Mouse (Mus musculus): ENCODE measurements around the gene Tex26. TPM values are rescaled to one million over a fixed set of nuclear protein-coding genes. Genes with fewer than 3 reads are reported as not detected.

Tex26 gene
- polyA plus RNA-seq, 1 experiment from 2014 or later = 0.14 TPM

DNA sequence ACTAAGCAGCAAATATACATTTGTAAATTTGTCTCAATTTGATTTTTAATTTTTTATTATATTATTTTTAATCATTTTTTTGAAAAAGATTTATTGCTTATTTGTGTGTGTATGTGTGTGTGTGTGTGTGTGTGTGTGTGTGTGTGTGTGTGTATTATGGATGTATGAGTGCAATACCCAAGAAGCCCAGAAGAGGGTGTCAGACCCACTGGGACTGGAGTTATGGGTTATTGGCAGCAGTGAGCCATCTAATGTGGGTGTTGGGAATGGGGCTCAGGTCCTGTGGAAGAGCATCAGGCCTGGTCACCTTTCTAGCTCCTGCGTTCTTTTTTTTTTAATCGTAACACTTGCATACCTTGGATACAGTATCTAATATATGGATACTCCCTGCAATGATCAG, 66.6 kb downstream of the Tex26 start:
- H3K27ac ChIP-seq = no peak overlapping the region
- TF ChIP-seq CTCF (IDR thresholded peaks at IDR 0.05; ENCODE audit: low read depth) = no peak
- H3K9ac ChIP-seq (ENCODE audit: low read depth, low read length) = no peak overlapping the region
- 96% methylated on average over 2 of the region's 2 CpGs for WGBS
- no peaks in the 10 kb centered on the region for H3K9me3 ChIP-seq (replicated peaks; ENCODE audit: low read length)
- no peaks in the 10 kb centered on the region for H3K4me1 ChIP-seq (replicated peaks; ENCODE audit: insufficient read depth, low read length)
- no peak overlapping the region for H3K4me2 ChIP-seq (ENCODE audit: low read length)
- H3K27me3 ChIP-seq (ENCODE audit: insufficient read depth, low read length) = no peaks in the 10 kb centered on the region
- no peaks in the 10 kb centered on the region for H3K36me3 ChIP-seq (ENCODE audit: insufficient read depth, low read length)
- no peak for DNase-seq (ENCODE audit: low spot score)
- H3K4me3 ChIP-seq (replicated peaks; ENCODE audit: low read depth, low read length) = no peak overlapping the region
- no peak for ATAC-seq (replicated peaks; ENCODE audit: low FRiP score, low read depth)

DNA sequence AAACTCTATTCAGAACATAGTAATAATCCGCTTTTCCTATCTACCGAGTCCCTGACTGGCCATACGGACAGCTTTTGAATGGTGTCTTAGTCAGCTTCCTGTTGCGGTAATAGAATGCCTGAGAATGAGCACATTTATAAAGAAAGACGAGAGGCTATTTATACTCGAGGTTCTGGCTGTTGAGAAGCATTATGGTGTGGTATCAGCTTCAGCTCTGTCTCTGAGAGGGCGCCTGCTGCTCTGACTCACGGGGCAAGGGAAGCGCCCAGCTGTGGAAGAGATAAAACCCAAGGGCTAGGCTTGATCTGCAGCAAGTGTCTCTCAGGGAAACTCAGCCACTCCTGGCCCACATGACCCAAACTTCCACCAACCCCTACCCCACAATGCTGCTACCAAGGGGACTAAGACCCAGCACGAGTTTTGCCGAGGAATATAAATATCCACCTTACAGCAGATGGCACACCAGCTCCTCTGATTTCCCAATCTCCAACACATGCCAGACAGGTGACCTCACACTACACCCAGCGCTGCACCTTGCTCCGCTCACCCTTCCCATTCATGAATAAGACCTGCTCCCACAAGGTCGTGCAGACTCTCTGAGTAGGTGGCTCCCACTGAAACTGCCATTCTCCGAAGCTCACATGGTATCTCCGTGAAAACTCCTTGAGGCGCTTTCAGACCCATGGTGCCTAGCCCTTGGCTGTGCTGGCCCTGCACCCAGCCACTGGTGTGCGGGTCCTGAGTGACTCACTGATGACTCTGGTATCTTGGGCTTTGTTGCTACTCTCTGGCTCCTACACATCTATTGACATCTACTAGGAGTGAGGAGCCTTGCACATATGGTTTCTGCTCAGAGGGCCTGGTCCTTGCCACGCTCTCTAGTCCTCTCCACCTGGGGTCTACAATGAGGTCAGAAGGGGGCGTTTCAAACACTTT, 68.9 kb downstream of the Tex26 start:
- DNase-seq (ENCODE audit: low spot score) = no peak
- no peaks in the 10 kb centered on the region for H3K27me3 ChIP-seq (ENCODE audit: insufficient read depth, low read length)
- H3K36me3 ChIP-seq (ENCODE audit: insufficient read depth, low read length) = no peaks in the 10 kb centered on the region
- WGBS = 78% methylated on average over 20 of the region's 20 CpGs
- H3K4me3 ChIP-seq (replicated peaks; ENCODE audit: low read depth, low read length) = no peak overlapping the region
- H3K4me2 ChIP-seq (ENCODE audit: low read length) = no peak overlapping the region
- H3K9me3 ChIP-seq (replicated peaks; ENCODE audit: low read length) = no peaks in the 10 kb centered on the region
- no peak for ATAC-seq (replicated peaks; ENCODE audit: low FRiP score, low read depth)
- H3K4me1 ChIP-seq (replicated peaks; ENCODE audit: insufficient read depth, low read length) = peaks cover under 1% of the 10 kb centered on the region; the same call in 1 of the 2 replicates
- H3K27ac ChIP-seq = no peak overlapping the region
- H3K9ac ChIP-seq (ENCODE audit: low read depth, low read length) = no peak overlapping the region
- TF ChIP-seq CTCF (IDR thresholded peaks at IDR 0.05; ENCODE audit: low read depth) = no peak

DNA sequence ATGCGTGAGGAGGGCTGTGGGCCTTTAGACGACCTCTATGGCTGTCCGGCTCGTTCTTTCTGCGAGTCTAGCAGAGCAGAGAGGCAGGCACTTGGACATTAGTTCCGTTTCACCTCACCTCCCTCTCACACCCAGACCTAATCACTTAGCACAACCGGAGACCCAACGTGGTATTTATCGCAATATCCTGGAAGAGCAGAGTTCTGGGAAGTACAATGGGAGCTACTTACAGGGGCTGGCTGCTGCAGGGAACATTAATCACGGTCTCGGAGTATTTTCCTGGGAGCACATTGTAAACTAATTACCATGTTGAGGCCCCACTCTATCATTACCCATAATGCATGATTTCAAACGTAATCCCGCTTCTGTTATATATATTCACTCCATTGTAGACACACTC, 70.9 kb downstream of the Tex26 start:
- Histone ChIP-seq H3K36me3 (ENCODE audit: insufficient read depth, low read length) (no peaks in the 10 kb centered on the region), H3K4me2 (ENCODE audit: low read length) (no peak overlapping the region), H3K27me3 (ENCODE audit: insufficient read depth, low read length) (no peaks in the 10 kb centered on the region), H3K9me3 (replicated peaks; ENCODE audit: low read length) (no peaks in the 10 kb centered on the region), H3K27ac (no peak overlapping the region), H3K4me1 (replicated peaks; ENCODE audit: insufficient read depth, low read length) (peaks cover 6% of the 10 kb centered on the region), H3K9ac (ENCODE audit: low read depth, low read length) (no peak overlapping the region), H3K4me3 (replicated peaks; ENCODE audit: low read depth, low read length) (no peak overlapping the region)
- no peak for TF ChIP-seq CTCF (IDR thresholded peaks at IDR 0.05; ENCODE audit: low read depth)
- DNase-seq (ENCODE audit: low spot score) = no peak
- no peak for ATAC-seq (replicated peaks; ENCODE audit: low FRiP score, low read depth)
- 45% methylated on average over 13 of the region's 13 CpGs for WGBS

DNA sequence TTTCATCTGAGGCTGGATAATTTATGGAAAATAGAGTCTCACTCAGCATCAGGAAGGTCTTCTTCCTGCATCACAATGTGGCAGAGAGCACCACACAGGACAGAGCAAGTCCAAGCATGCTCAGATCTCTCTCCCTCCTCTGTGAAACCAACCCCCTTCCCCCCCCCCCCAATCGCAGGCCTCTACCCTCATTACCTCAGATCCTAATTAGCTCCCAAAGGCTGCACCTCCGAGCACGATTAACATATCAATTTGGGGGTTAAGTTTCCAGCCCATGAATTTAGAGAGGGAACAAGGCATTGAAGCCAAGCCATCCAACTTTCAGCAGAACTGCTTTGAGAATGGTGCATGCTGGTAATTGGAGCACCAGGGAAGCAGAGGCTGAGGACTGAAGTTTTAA, 73.2 kb downstream of the Tex26 start:
- H3K27me3 ChIP-seq (ENCODE audit: insufficient read depth, low read length) = no peaks in the 10 kb centered on the region
- no peaks in the 10 kb centered on the region for H3K36me3 ChIP-seq (ENCODE audit: insufficient read depth, low read length)
- ATAC-seq (replicated peaks; ENCODE audit: low FRiP score, low read depth) (no peak), DNase-seq (ENCODE audit: low spot score) (no peak)
- H3K27ac ChIP-seq = no peak overlapping the region
- no peak overlapping the region for H3K9ac ChIP-seq (ENCODE audit: low read depth, low read length)
- no peak overlapping the region for H3K4me2 ChIP-seq (ENCODE audit: low read length)
- peaks cover 6% of the 10 kb centered on the region for H3K4me1 ChIP-seq (replicated peaks; ENCODE audit: insufficient read depth, low read length)
- no peaks in the 10 kb centered on the region for H3K9me3 ChIP-seq (replicated peaks; ENCODE audit: low read length)
- H3K4me3 ChIP-seq (replicated peaks; ENCODE audit: low read depth, low read length) = no peak overlapping the region
- TF ChIP-seq CTCF (IDR thresholded peaks at IDR 0.05; ENCODE audit: low read depth) = no peak
- 32% methylated on average over 3 of the region's 3 CpGs for WGBS

DNA sequence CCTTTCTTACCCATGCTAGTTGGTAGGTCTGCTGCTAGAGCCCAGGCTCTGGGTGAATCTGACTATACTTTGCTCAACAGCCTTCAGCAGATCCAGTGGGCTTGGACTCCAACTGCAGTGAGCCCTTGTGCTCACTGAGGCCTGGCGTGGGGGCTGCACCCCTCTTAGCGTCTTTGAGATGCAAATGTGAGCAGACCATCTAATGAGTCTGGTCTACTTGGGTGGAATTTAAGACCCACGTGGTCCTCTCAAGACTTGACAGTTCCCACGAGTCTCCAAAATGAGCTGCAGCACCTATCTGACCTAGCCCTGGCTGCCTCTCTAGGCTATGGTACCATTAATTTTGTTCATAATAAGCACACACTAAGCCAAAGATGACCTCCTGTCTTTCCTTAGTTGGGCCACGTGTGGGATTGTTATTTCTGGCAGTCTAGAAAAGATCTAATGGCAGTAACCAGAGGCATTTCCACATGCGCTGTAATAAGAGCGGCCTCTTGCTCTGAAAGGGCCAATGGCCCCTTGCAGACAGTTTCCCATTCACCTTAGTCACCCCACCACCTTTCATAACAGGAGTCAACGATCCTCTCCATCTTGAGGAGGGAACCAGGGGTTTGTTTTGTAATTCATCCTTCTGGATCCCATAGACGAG, 74.1 kb downstream of the Tex26 start:
- no peaks in the 10 kb centered on the region for H3K27me3 ChIP-seq (ENCODE audit: insufficient read depth, low read length)
- H3K27ac ChIP-seq = peak overlapping the region; percentile 55
- DNase-seq (ENCODE audit: low spot score) = peak; percentile 56
- H3K36me3 ChIP-seq (ENCODE audit: insufficient read depth, low read length) = no peaks in the 10 kb centered on the region
- H3K4me1 ChIP-seq (replicated peaks; ENCODE audit: insufficient read depth, low read length) = peaks cover 6% of the 10 kb centered on the region
- H3K4me2 ChIP-seq (ENCODE audit: low read length) = peak overlapping the region; percentile 25
- no peak for TF ChIP-seq CTCF (IDR thresholded peaks at IDR 0.05; ENCODE audit: low read depth)
- ATAC-seq (replicated peaks; ENCODE audit: low FRiP score, low read depth) = no peak
- no peak overlapping the region for H3K4me3 ChIP-seq (replicated peaks; ENCODE audit: low read depth, low read length)
- WGBS = 19% methylated on average over 9 of the region's 9 CpGs
- no peaks in the 10 kb centered on the region for H3K9me3 ChIP-seq (replicated peaks; ENCODE audit: low read length)
- H3K9ac ChIP-seq (ENCODE audit: low read depth, low read length) = no peak overlapping the region; the same call in 1 of the 2 replicates

DNA sequence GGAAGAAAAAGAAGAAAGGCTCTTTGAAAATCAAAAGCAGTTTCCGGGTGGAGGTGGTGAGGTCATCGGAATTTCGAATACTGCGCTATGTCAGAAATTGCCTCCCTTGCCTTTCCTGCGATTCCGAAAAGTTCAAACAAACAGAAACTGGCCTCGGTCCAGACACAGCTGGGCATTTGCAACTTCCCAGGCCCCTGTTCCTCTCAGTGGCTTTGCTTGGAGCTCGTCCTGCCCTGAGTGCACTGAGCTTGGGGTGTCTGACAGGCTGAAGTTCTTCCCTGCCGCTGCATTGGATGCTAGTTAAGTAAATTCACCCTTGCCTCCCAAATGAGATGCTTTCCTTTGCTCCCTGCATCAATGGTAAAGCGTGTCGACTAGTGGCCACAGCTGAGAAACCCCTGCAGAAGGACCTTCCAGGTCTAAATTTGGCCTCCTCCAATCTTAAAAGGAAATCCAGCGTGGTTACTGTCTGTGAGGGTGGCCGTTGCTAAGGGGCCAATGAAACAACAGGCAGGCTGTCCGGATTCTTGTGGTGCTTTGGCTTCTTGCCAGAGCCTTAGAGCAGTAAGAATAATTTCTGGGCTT, 74.7 kb downstream of the Tex26 start:
- Histone ChIP-seq H3K36me3 (ENCODE audit: insufficient read depth, low read length) (no peaks in the 10 kb centered on the region), H3K27me3 (ENCODE audit: insufficient read depth, low read length) (no peaks in the 10 kb centered on the region), H3K9ac (ENCODE audit: low read depth, low read length) (no peak overlapping the region), H3K4me3 (replicated peaks; ENCODE audit: low read depth, low read length) (no peak overlapping the region), H3K4me1 (replicated peaks; ENCODE audit: insufficient read depth, low read length) (peaks cover 6% of the 10 kb centered on the region), H3K27ac (peak overlapping the region; percentile 55), H3K4me2 (ENCODE audit: low read length) (peak overlapping the region; percentile 25), H3K9me3 (replicated peaks; ENCODE audit: low read length) (no peaks in the 10 kb centered on the region)
- peak; percentile 89 for DNase-seq (ENCODE audit: low spot score)
- peak; percentile 50 for ATAC-seq (replicated peaks; ENCODE audit: low FRiP score, low read depth)
- 3% methylated on average over 14 of the region's 14 CpGs for WGBS
- peak; percentile 13; the same call in 1 of the 2 replicates for TF ChIP-seq CTCF (IDR thresholded peaks at IDR 0.05; ENCODE audit: low read depth)

All from kidney, postnatal 0 days (tissue).